Mouse (Mus musculus): Measurements from ENCODE around the gene Il21.

GRCm38 (mm10) chr3:37257776-37258175 is 25.3 kb upstream of the Il21 start:
- no peak for TF ChIP-seq CTCF (conservative IDR thresholded peaks at IDR 0.05; ENCODE audit: low read length)
- no peak for TF ChIP-seq POU5F1 (IDR thresholded peaks at IDR 0.05; ENCODE audit: borderline replicate concordance, low read length)
- no peak for TF ChIP-seq NANOG (IDR thresholded peaks at IDR 0.05; ENCODE audit: borderline replicate concordance, low read length)
